Mouse (Mus musculus): ENCODE data around the gene Pus10. TPM values are rescaled to one million over a fixed set of nuclear protein-coding genes. Genes with fewer than 3 reads are reported as not detected.

Gene Pus10
- polyA plus RNA-seq, 1 experiment from 2014 or later = 16.3 TPM

GRCm38 (mm10) chr11:23695847-23696246 is 30.4 kb downstream of the Pus10 start:
- H3K9ac ChIP-seq = no peak overlapping the region
- no peak overlapping the region for H3K4me2 ChIP-seq
- no peaks in the 10 kb centered on the region; the same call in 1 of the 2 replicates for H3K4me1 ChIP-seq (replicated peaks)
- no peak overlapping the region for H3K4me3 ChIP-seq (replicated peaks)
- DNase-seq (no peak), ATAC-seq (ENCODE audit: low read depth) (no peak)
- H3K36me3 ChIP-seq = peaks cover 4% of the 10 kb centered on the region; the same call in 1 of the 2 replicates
- H3K27me3 ChIP-seq = no peaks in the 10 kb centered on the region
- no peaks in the 10 kb centered on the region for H3K9me3 ChIP-seq (replicated peaks)
- no peak overlapping the region for H3K27ac ChIP-seq

- Histone ChIP-seq H3K9ac (no peak overlapping the region), H3K9me3 (replicated peaks) (no peaks in the 10 kb centered on the region), H3K27me3 (no peaks in the 10 kb centered on the region), H3K4me1 (replicated peaks) (no peaks in the 10 kb centered on the region), H3K4me2 (no peak overlapping the region), H3K36me3 (peaks cover 9% of the 10 kb centered on the region; the same call in 1 of the 2 replicates), H3K4me3 (replicated peaks) (no peak overlapping the region), H3K27ac (no peak overlapping the region)
- DNase-seq = no peak
- 70% methylated on average over 2 of the region's 2 CpGs for WGBS (ENCODE audit: insufficient replicate concordance)
- no peak for ATAC-seq (ENCODE audit: low read depth)
Measured at GRCm38 (mm10) chr11:23698526-23698925, 33.1 kb downstream of the Pus10 start.

GRCm38 (mm10) chr11:23699414-23700095 is 34.1 kb downstream of the Pus10 start:
- Histone ChIP-seq H3K9me3 (replicated peaks) (no peaks in the 10 kb centered on the region), H3K27ac (no peak overlapping the region), H3K4me2 (no peak overlapping the region), H3K27me3 (no peaks in the 10 kb centered on the region), H3K36me3 (peaks cover 9% of the 10 kb centered on the region; the same call in 1 of the 2 replicates), H3K4me3 (replicated peaks) (no peak overlapping the region), H3K4me1 (replicated peaks) (no peaks in the 10 kb centered on the region), H3K9ac (no peak overlapping the region)
- DNase-seq = no peak
- WGBS (ENCODE audit: insufficient replicate concordance) = 70% methylated on average over 3 of the region's 3 CpGs
- no peak for ATAC-seq (ENCODE audit: low read depth)

- Histone ChIP-seq H3K27ac (no peak overlapping the region), H3K9me3 (replicated peaks) (no peaks in the 10 kb centered on the region), H3K36me3 (peaks cover 9% of the 10 kb centered on the region; the same call in 1 of the 2 replicates), H3K4me1 (replicated peaks) (no peaks in the 10 kb centered on the region), H3K4me2 (no peak overlapping the region), H3K27me3 (no peaks in the 10 kb centered on the region), H3K9ac (no peak overlapping the region), H3K4me3 (replicated peaks) (no peak overlapping the region)
- DNase-seq (no peak), ATAC-seq (ENCODE audit: low read depth) (no peak)
- 80% methylated on average over 3 of the region's 3 CpGs for WGBS (ENCODE audit: insufficient replicate concordance)
Measured at GRCm38 (mm10) chr11:23701831-23702230, 36.4 kb downstream of the Pus10 start.

GRCm38 (mm10) chr11:23704604-23705294 is 39.3 kb downstream of the Pus10 start:
- no peak for ATAC-seq (ENCODE audit: low read depth)
- DNase-seq = no peak
- H3K36me3 ChIP-seq = peaks cover 27% of the 10 kb centered on the region
- no peaks in the 10 kb centered on the region for H3K4me1 ChIP-seq (replicated peaks)
- 77% methylated on average over 7 of the region's 7 CpGs for WGBS (ENCODE audit: insufficient replicate concordance)
- H3K27me3 ChIP-seq = no peaks in the 10 kb centered on the region
- no peak overlapping the region for H3K4me3 ChIP-seq (replicated peaks)
- H3K9me3 ChIP-seq (replicated peaks) = no peaks in the 10 kb centered on the region
- H3K9ac ChIP-seq = no peak overlapping the region
- H3K27ac ChIP-seq = no peak overlapping the region
- no peak overlapping the region for H3K4me2 ChIP-seq

- Histone ChIP-seq H3K9ac (no peak overlapping the region), H3K4me3 (replicated peaks) (no peak overlapping the region), H3K27ac (no peak overlapping the region), H3K4me2 (no peak overlapping the region), H3K27me3 (no peaks in the 10 kb centered on the region), H3K4me1 (replicated peaks) (no peaks in the 10 kb centered on the region), H3K9me3 (replicated peaks) (no peaks in the 10 kb centered on the region), H3K36me3 (peaks cover 69% of the 10 kb centered on the region)
- ATAC-seq (ENCODE audit: low read depth) (no peak), DNase-seq (no peak)
- 74% methylated on average over 3 of the region's 3 CpGs for WGBS (ENCODE audit: insufficient replicate concordance)
Measured at GRCm38 (mm10) chr11:23712299-23712698, 46.8 kb downstream of the Pus10 start.

GRCm38 (mm10) chr11:23718856-23719255 is 53.4 kb downstream of the Pus10 start:
- peaks cover 56% of the 10 kb centered on the region for H3K36me3 ChIP-seq
- no peak overlapping the region for H3K9ac ChIP-seq
- no peak overlapping the region for H3K4me3 ChIP-seq (replicated peaks)
- no peak overlapping the region for H3K27ac ChIP-seq
- H3K27me3 ChIP-seq = no peaks in the 10 kb centered on the region
- WGBS (ENCODE audit: insufficient replicate concordance) = 79% methylated on average over 2 of the region's 2 CpGs
- no peak overlapping the region for H3K4me2 ChIP-seq
- ATAC-seq (ENCODE audit: low read depth) (no peak), DNase-seq (no peak)
- no peaks in the 10 kb centered on the region for H3K9me3 ChIP-seq (replicated peaks)
- H3K4me1 ChIP-seq (replicated peaks) = peaks cover 2% of the 10 kb centered on the region; the same call in 1 of the 2 replicates

- peaks cover 2% of the 10 kb centered on the region; the same call in 1 of the 2 replicates for H3K4me1 ChIP-seq (replicated peaks)
- no peaks in the 10 kb centered on the region for H3K27me3 ChIP-seq
- H3K36me3 ChIP-seq = peaks cover 54% of the 10 kb centered on the region
- no peak overlapping the region for H3K27ac ChIP-seq
- ATAC-seq (ENCODE audit: low read depth) (no peak), DNase-seq (no peak)
- 54% methylated on average over 3 of the region's 3 CpGs for WGBS (ENCODE audit: insufficient replicate concordance)
- no peak overlapping the region for H3K4me3 ChIP-seq (replicated peaks)
- H3K9ac ChIP-seq = no peak overlapping the region
- H3K4me2 ChIP-seq = no peak overlapping the region
- H3K9me3 ChIP-seq (replicated peaks) = no peaks in the 10 kb centered on the region
Measured at GRCm38 (mm10) chr11:23719825-23720224, 54.4 kb downstream of the Pus10 start.

- Histone ChIP-seq H3K27ac (no peak overlapping the region), H3K4me1 (replicated peaks) (peaks cover 2% of the 10 kb centered on the region; the same call in 1 of the 2 replicates), H3K36me3 (peaks cover 55% of the 10 kb centered on the region), H3K27me3 (no peaks in the 10 kb centered on the region), H3K9ac (no peak overlapping the region), H3K4me2 (no peak overlapping the region), H3K4me3 (replicated peaks) (no peak overlapping the region), H3K9me3 (replicated peaks) (no peaks in the 10 kb centered on the region)
- WGBS (ENCODE audit: insufficient replicate concordance) = 37% methylated on average over 2 of the region's 2 CpGs
- no peak for ATAC-seq (ENCODE audit: low read depth)
- DNase-seq = no peak
Measured at GRCm38 (mm10) chr11:23722326-23722725, 56.9 kb downstream of the Pus10 start.

GRCm38 (mm10) chr11:23725850-23726249 is 60.4 kb downstream of the Pus10 start:
- Histone ChIP-seq H3K9ac (no peak overlapping the region), H3K4me3 (replicated peaks) (no peak overlapping the region), H3K4me1 (replicated peaks) (0 out of 2 replicates have a peak, but pooled peaks cover 4% of the 10 kb centered on the region), H3K36me3 (peaks cover 40% of the 10 kb centered on the region), H3K27ac (no peak overlapping the region), H3K9me3 (replicated peaks) (no peaks in the 10 kb centered on the region), H3K4me2 (no peak overlapping the region), H3K27me3 (no peaks in the 10 kb centered on the region)
- 87% methylated on average over 2 of the region's 2 CpGs for WGBS (ENCODE audit: insufficient replicate concordance)
- no peak for DNase-seq
- no peak for ATAC-seq (ENCODE audit: low read depth)

GRCm38 (mm10) chr11:23726441-23726840 is 61.0 kb downstream of the Pus10 start:
- Histone ChIP-seq H3K27ac (no peak overlapping the region), H3K4me1 (replicated peaks) (0 out of 2 replicates have a peak, but pooled peaks cover 4% of the 10 kb centered on the region), H3K9ac (no peak overlapping the region), H3K9me3 (replicated peaks) (no peaks in the 10 kb centered on the region), H3K36me3 (peaks cover 43% of the 10 kb centered on the region), H3K4me2 (no peak overlapping the region), H3K27me3 (no peaks in the 10 kb centered on the region), H3K4me3 (replicated peaks) (no peak overlapping the region)
- 69% methylated on average over 2 of the region's 2 CpGs for WGBS (ENCODE audit: insufficient replicate concordance)
- ATAC-seq (ENCODE audit: low read depth) (no peak), DNase-seq (no peak)

All from liver, embryonic 13.5 days (tissue).